Mouse (Mus musculus): ENCODE data around the gene Gpr37l1.

GRCm38 (mm10) chr1:135200400-135200799 lies 32.9 kb upstream of the Gpr37l1 start:
- TF ChIP-seq POLR2A (IDR thresholded peaks at IDR 0.05; ENCODE audit: low read depth, low read length) (no peak), CTCF (conservative IDR thresholded peaks at IDR 0.05; ENCODE audit: insufficient read depth, insufficient read length, low read depth, low read length) (no peak)
